In genomic region chr6:31217641-31218138, GRCm38 (mm10) we compare ENCODE assay signal across 8 mouse cellular contexts.
DNase-seq lines count a peak whose midpoint lies in the region; ATAC-seq and TF ChIP-seq lines count a peak whose summit lies in the region.

No protein-coding gene starts in this region.

- under 1% methylated on average over 24 of the region's 25 CpGs for WGBS in forebrain, embryonic 13.5 days
- under 1% methylated on average over 24 of the region's 25 CpGs for WGBS in macrophage (ENCODE audit: missing documents)

- H3K27ac ChIP-seq in forebrain, embryonic 13.5 days, result no peak overlapping the region
- peak overlapping the region; percentile 91 for H3K27ac ChIP-seq in macrophage

- peaks cover 59% of the 10 kb centered on the region for H3K79me2 ChIP-seq in macrophage (ENCODE audit: inconsistent target)

- H3K27me3 ChIP-seq in E14TG2a.4 (ENCODE audit: insufficient read depth, low read length), result peaks cover 90% of the 10 kb centered on the region
- H3K27me3 ChIP-seq in forebrain, embryonic 13.5 days, result peaks cover 73% of the 10 kb centered on the region

- ATAC-seq in forebrain, embryonic 13.5 days, result 0 out of 2 replicates have a peak, but pooled peaks have one; percentile 3
- ATAC-seq in activated CD4-positive, CD25-positive, alpha-beta regulatory T cell, adult 4 months, result no peak

- H3K9ac ChIP-seq in forebrain, embryonic 13.5 days, result peak overlapping the region; percentile 58

- H3K4me3 ChIP-seq in E14TG2a.4 (replicated peaks; ENCODE audit: low read length) (peak overlapping the region; percentile 76), macrophage (ENCODE audit: inconsistent target) (peak overlapping the region; percentile 98)
- peak overlapping the region; percentile 71 for H3K4me3 ChIP-seq in forebrain, embryonic 13.5 days

- H3K36me3 ChIP-seq in E14TG2a.4 (ENCODE audit: insufficient read depth, low read length), result no peaks in the 10 kb centered on the region
- no peaks in the 10 kb centered on the region for H3K36me3 ChIP-seq in forebrain, embryonic 13.5 days (ENCODE audit: poor library complexity, severe bottlenecking)
- H3K36me3 ChIP-seq in macrophage (ENCODE audit: inconsistent target), result no peaks in the 10 kb centered on the region

- peak; percentile 56 for DNase-seq in adrenal gland, postnatal 25 days
- DNase-seq in heart, postnatal 4 days, result peak; percentile 48
- DNase-seq in layer of hippocampus, postnatal 10 days (ENCODE audit: low spot score in 2 of 2), result peak; percentile 56 to 61
- DNase-seq in skeletal muscle tissue, adult 2 months (ENCODE audit: low read depth, low spot score), result peak; percentile 87

- H3K9me3 ChIP-seq in E14TG2a.4 (ENCODE audit: low read length), result no peaks in the 10 kb centered on the region
- H3K9me3 ChIP-seq in forebrain, embryonic 13.5 days (replicated peaks), result no peaks in the 10 kb centered on the region

- peak overlapping the region; percentile 100 for H3K4me2 ChIP-seq in forebrain, embryonic 13.5 days

- TF ChIP-seq CTCF in E14TG2a.4 (conservative IDR thresholded peaks at IDR 0.05; ENCODE audit: low read length), result no peak

- peaks cover 53% of the 10 kb centered on the region for H3K4me1 ChIP-seq in E14TG2a.4 (replicated peaks; ENCODE audit: low read depth, low read length)
- H3K4me1 ChIP-seq in forebrain, embryonic 13.5 days, result peaks cover 46% of the 10 kb centered on the region
